Mouse (Mus musculus) kidney, adult 11 months (tissue): ENCODE data around the gene Cx3cr1.

Experiments
- DNase-seq: peaks from one replicate; pipeline ENCODE4 v3.0.0; 2022

Gene Cx3cr1

GRCm38 (mm10) chr9:119972166-119972565 is 97.5 kb downstream of the Cx3cr1 start:
- no peak for DNase-seq

- peak; percentile 61 for DNase-seq
These were observed 98.7 kb downstream of the Cx3cr1 start for GRCm38 (mm10) chr9:119970763-119971656.

GRCm38 (mm10) chr9:119970221-119970620 is 99.5 kb downstream of the Cx3cr1 start:
- DNase-seq = peak; percentile 71

GRCm38 (mm10) chr9:119969811-119970210 is 99.9 kb downstream of the Cx3cr1 start:
- DNase-seq = no peak

GRCm38 (mm10) chr9:119966221-119966910 is 103.3 kb downstream of the Cx3cr1 start:
- DNase-seq = no peak

GRCm38 (mm10) chr9:119965186-119965585 is 104.5 kb downstream of the Cx3cr1 start:
- DNase-seq = peak; percentile 69

- peak; percentile 51 for DNase-seq
These were observed 105.5 kb downstream of the Cx3cr1 start for GRCm38 (mm10) chr9:119964206-119964605.

GRCm38 (mm10) chr9:119962987-119963667 is 106.6 kb downstream of the Cx3cr1 start:
- peak; percentile 70 for DNase-seq

- no peak for DNase-seq
These were observed 107.5 kb downstream of the Cx3cr1 start for GRCm38 (mm10) chr9:119962216-119962615.

- no peak for DNase-seq
These were observed 110.8 kb downstream of the Cx3cr1 start for GRCm38 (mm10) chr9:119958835-119959234.

- no peak for DNase-seq
These were observed 118.3 kb downstream of the Cx3cr1 start for GRCm38 (mm10) chr9:119951388-119951787.

GRCm38 (mm10) chr9:119950434-119950833 is 119.2 kb downstream of the Cx3cr1 start:
- DNase-seq = no peak

GRCm38 (mm10) chr9:119948804-119949203 is 120.9 kb downstream of the Cx3cr1 start:
- DNase-seq = no peak

- no peak for DNase-seq
These were observed 124.3 kb downstream of the Cx3cr1 start for GRCm38 (mm10) chr9:119945173-119945900.

- DNase-seq = no peak
These were observed 126.4 kb downstream of the Cx3cr1 start for GRCm38 (mm10) chr9:119943326-119943725.

- DNase-seq = no peak
These were observed 127.8 kb downstream of the Cx3cr1 start for GRCm38 (mm10) chr9:119941861-119942260.

- no peak for DNase-seq
These were observed 128.3 kb downstream of the Cx3cr1 start for GRCm38 (mm10) chr9:119941407-119941806.

- no peak for DNase-seq
These were observed 130.0 kb downstream of the Cx3cr1 start for GRCm38 (mm10) chr9:119939646-119940045.

- DNase-seq = no peak
These were observed 131.2 kb downstream of the Cx3cr1 start for GRCm38 (mm10) chr9:119938496-119938895.

- peak; percentile 95 for DNase-seq
These were observed 132.5 kb downstream of the Cx3cr1 start, which contains the start of the genes Gorasp1 and Ttc21a for GRCm38 (mm10) chr9:119937005-119937773. Gorasp1 (minus strand) TSS chr9:119937565. Ttc21a (plus strand) TSS chr9:119937606.

GRCm38 (mm10) chr9:119933675-119934074 is 136.0 kb downstream of the Cx3cr1 start:
- DNase-seq = peak; percentile 26

- peak; percentile 78 for DNase-seq
These were observed 137.3 kb downstream of the Cx3cr1 start for GRCm38 (mm10) chr9:119932358-119932757.
